Mouse (Mus musculus): ENCODE results near the gene Emc7.

GRCm38 (mm10) chr2:112503978-112504377 lies 49.2 kb downstream of the Emc7 start:
- no peak for TF ChIP-seq POLR2A (IDR thresholded peaks at IDR 0.05; ENCODE audit: insufficient read depth, low read length)
- no peak for TF ChIP-seq CTCF (IDR thresholded peaks at IDR 0.05; ENCODE audit: low read depth, low read length)

All from ES-Bruce4 (cell line).